Mouse (Mus musculus) cerebellum, adult 11 months (tissue): ENCODE measurements around the gene Tmem106c.

Source experiments
- DNase-seq: peaks from one replicate; pipeline ENCODE4 v3.0.0; 2022

Gene Tmem106c

DNA sequence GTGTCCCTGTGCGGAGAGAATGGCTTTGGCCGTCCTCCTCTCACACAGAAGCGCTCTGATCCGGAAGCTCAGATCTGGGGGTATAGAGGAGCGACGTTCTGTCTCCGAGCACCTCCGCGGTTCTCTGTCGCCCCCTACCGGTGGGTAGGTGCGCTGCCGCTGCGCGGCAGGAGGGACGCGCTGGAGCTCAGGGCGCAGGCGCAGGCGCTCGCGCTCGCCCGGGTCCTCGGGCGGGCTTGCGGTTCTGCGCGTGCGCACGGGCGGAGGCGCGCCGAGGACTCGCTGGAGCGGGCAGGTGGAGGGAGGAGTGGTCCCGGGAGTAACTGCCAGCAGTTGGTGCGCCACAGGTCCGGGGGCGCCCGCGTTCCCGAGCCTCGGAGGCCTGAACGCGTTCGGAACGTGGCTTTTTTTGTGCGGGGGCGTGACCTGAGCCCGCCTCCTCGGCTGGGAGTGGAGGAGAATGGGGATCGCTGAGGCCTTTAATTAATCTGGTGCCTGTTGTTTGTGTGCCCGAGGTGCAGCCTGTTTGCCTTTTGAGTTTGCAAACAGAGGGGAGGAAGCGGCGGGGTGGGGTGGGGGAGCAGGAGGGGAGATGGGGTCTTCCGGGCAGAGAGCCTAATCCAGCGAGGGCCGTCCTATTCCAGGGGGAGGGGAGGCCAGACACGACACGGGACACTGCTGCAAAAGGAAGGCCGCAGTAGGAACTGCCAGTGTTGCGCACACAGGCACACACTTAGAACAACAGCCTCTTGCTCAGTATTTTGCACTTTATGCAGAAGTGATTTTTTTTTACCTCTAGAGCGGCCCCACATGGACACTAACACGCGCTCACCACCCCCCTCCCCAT lies at the start of gene Tmem106c:
Gene Tmem106c, plus strand, starts transcription at position 212 of the 847 bp plus-strand sequence.
- peak; percentile 91 for DNase-seq

- no peak for DNase-seq
Measured at GRCm38 (mm10) chr15:97914331-97914747, 49.7 kb upstream of the Tmem106c start.

- no peak for DNase-seq
Measured at GRCm38 (mm10) chr15:97917994-97918393, 46.0 kb upstream of the Tmem106c start.

GRCm38 (mm10) chr15:97919217-97919616 lies 44.8 kb upstream of the Tmem106c start:
- DNase-seq: no peak

DNA sequence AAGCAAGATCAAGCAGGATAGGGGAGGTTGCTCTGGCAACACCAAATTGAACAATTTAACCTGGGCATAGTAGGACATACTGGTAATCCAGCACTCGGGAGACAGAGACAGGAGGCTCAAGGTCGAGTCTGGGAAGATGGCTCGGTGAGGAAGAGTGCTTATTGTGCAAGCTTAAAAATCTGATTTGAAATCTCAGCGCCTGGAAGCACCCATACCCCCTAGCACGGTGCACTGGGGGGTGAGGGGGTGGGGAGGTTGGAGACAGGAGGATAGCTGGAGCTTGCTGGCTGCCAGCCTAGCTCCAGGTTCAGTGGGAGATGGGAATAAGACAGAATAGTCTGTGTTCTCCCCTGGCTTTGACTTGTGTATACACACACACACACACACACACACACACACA lies 43.7 kb upstream of the Tmem106c start:
- no peak for DNase-seq

- no peak for DNase-seq
Measured at GRCm38 (mm10) chr15:97921796-97922195, 42.2 kb upstream of the Tmem106c start.

DNA sequence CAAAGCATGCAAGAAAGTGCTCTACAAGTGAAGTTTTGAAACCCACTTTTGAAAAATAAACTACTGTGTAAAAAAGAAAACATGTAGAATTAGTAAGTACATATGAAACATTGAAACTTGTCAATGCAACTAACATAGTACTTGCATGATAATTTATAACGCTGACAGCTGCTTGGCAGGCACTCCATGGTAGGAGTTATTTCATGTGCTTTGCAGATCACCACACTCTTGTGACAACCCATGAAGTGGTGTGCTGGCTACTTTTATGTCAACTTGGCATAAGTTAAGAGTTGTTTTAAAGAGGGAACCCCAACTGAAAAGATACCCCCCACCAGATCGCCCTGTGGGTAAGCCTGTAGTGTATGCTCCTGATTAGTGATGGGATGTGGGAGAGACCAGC lies 41.6 kb upstream of the Tmem106c start:
- no peak for DNase-seq

DNA sequence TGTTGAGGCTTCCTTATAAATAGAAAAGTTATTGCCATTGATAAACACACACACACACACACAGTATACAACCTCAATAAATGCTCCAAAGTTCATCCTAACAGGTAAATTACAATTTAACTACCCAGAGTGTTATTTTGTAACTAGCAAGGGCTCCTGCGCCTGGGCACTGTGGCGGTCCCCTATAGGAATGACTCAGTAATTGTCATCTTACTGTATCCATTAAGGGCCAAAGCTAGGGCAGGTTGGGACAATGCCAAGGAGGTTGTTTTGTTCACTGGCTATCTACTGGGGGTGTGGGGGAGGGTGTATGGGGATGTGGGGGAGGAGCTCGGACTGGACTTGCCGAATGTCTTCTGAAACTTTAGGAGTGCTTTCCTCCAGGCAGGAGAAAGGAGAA lies 37.0 kb upstream of the Tmem106c start:
- DNase-seq: no peak

DNA sequence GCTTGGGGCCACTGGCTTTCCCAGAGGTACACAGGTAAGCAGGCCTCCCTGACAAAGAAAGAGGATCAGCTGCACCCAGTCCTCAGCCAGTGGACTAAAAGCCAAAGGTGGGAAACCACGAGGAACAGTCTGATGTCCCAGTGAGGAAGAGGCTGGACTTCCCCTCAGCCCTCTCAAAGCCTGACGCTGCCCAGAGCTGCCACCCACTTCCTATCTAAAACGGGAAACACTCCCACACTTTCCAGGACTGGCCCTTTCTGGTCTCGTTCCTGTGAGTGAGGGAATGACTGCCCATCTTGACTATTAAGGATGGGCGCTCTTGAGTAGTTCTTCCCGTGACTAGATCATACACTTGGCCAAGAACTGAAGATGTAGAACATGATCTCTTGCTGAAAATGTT lies 36.2 kb upstream of the Tmem106c start:
- no peak for DNase-seq

DNA sequence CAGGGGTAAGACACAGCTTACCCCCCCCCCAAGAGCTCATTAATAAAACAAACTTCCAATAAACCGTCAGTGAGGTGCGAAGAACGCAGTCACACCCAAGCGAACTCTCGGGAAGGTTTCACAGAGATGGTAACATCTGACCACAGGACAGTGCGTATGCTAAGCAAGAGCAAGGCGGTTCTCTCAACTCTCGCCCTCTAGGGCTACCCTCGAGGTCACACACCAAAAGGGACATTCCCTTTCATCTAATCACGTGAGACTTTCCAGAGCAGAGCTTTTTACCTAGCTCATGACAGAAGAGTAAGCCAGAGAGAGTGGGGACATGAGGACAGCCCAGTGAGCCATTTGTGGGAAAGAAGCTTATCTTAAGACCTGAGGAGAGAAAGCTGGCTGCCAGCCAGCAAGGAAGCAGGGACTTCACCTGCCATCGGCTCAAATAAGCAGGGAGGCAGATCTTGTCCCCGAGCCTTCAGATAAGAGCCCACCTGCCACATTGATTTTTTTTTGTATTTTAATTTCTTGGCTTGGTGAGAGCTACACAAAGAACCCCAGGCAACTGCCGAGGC lies 34.7 kb upstream of the Tmem106c start:
- no peak for DNase-seq

DNA sequence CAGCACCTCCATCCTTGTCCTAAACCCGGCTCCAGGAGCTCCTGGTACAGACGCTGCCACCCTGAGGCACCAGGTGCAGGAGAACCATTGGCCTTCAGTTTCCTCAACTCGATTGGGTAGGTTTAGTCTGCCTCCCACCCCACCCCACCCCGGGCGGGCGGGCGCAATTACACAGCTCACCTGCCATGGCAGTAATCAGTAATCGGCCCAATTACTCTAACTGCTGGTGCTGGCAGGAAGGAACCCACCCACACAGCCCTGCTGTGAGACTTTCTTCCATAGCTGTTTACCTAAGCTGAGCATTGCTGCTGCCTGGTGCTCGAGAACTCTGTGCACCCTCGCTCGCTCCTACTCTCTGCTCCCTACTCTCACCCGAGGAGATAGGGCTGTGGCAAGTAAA lies 31.6 kb upstream of the Tmem106c start:
- no peak for DNase-seq

DNA sequence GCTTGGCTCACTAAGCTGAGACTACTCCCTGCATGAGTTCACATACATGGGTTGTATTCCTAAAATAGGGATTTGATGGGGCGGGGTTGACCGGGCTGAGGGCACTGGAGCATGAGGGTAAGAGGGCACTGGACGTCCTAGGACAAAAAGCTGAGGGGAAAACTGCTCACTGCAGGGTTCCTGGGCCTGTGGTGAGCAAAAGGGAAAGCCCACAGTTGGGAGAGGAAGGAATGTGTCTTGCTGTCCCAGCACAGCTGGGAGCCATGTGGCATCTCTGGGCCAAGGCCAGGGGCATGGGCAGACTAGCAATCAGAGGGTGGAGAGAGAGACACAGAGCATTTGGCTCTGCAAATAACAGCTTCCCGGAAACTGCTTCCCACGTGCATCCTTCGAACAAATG lies 25.4 kb upstream of the Tmem106c start:
- DNase-seq: no peak

DNA sequence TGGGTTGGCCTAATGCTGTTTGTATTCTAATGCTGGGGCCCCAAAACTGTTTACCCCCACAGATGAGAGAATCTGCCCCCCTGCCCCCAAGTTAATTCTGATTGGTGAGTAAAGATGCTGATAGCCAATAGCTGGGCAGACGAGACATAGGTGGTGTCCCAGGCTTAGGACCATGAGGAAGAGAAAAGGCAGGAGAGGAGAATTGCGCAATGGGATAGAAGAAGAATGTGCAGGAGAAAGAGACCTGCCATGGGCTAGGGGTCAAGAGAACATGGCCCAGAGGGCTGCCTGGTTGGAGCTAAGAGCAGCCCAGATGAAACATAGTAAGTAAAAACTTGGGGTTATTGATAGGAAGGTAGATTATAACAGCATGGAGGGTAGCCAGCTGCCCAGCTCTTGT lies 23.9 kb upstream of the Tmem106c start:
- no peak for DNase-seq

DNA sequence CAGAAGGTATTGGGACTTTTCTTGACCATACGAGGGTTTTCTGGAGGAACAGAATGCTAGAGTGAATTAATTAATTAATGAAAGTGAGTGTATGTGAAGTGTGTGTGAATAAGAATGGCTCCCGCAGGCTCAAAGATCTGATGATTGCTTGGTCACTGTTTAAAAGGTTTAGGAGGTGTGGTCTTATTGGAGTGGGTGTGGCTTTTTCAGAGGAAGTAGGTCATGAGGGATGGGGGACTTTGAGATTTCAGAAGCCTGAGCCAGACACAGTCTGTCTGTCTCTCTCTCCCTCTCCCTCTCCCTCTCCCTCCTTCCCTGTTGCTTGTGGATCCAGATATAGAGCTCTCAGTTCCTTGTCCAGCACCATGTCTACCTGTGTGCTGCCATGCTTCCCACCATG lies 22.7 kb upstream of the Tmem106c start:
- no peak for DNase-seq

- no peak for DNase-seq
Measured at GRCm38 (mm10) chr15:97942538-97942937, 21.5 kb upstream of the Tmem106c start.

- no peak for DNase-seq
Measured at GRCm38 (mm10) chr15:97943356-97943755, 20.6 kb upstream of the Tmem106c start.

DNA sequence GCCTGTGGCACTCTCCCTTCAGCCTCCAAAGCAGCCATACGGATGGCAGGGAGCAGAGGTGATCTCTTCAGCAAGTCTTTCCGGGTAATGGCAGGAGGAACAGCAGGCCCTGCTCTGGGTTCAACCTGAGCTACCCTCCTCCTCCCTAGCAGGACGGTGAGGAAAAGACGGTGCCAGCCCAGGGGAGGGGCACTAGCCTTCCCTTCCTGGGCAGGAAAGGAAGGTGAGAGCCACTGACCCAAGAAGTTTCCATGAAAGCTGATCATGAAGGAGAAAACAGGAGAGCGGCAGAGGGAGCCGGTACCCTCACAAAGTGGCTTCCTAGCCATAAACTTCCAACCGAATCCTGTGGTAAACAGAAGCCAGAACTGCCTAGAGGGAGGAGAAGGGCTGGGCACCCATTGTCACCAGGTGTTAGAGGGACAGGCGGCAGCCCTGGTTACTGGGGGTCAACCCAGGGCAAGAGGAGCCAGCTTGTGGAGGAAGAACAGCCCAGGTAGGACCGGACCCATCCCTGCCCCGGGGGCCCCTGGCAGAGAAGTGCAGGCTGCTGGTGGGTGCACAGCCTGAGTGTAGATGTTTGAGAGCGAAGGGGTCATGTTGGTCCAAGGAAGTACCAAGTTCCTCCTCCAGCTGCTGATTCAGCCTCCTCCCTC lies 19.0 kb upstream of the Tmem106c start:
- no peak for DNase-seq

DNA sequence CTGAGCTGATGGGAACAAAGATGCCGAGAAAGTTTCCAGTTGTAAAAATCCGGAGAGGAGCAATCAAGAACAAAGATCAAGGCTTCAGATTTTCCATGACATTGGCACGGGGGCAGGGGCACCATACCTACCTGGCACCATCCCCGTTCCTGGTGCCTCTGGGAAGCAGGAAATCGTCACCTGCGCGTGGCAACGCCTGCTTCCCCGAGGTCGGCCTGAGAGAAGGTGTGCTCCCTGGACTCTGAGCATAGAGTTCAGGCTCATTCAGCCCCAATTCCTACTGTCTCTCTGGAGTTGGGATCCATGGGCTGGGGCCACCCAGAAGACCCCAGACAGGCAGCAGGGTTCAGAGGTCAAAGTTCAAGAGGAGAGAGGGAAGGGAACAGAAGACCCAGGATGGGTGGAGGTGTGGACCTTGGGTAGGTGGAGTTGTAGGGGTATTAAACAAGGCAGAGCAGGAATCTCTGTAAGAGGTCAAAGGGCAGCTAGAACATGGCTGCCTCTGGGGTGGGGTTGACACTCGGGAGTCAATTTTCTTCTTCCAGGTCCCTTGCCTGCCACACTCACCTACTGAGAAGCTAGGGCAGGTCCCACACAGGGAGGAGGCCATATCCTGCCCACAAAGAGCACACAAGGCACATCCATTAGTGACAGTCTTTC lies 18.2 kb upstream of the Tmem106c start:
- no peak for DNase-seq

GRCm38 (mm10) chr15:97948720-97949119 lies 15.3 kb upstream of the Tmem106c start:
- no peak for DNase-seq

GRCm38 (mm10) chr15:97949706-97950105 lies 14.3 kb upstream of the Tmem106c start:
- no peak for DNase-seq

DNA sequence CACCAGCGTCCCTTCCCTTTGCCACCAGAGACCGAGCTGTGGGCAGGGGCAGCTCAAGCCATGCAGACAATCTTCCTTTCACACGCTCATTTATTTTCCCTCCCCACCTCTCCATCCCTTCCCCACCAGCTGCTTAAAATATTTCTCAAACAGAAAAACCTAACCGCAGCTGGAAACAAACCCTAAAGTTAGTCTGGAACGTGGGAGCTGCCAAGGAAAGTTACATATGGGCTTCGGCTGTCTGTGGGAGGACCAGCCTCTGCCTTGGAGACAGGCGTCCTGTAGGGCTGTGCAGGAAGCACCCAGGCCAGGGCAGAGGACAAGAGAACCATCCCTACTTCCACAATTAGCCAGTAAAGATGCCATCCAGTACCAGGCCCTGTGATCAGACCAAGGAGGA lies 13.8 kb upstream of the Tmem106c start:
- no peak for DNase-seq

GRCm38 (mm10) chr15:97952137-97952888 lies 11.7 kb upstream of the Tmem106c start:
- peak; percentile 27 for DNase-seq

DNA sequence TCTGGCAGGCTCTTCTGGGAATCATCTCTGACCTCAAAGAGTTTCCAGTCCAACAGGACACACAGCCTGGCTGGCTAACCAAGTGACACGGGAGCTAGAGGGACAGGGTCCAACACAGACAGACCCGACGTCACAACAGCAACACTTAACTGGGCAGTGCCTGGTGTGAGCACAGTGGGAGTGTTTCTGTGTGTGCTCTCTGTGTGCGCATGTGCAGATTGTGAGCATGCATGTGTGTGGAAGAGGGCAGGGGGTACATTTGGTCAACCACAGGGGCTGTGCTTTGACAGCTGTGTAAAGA lies 11.2 kb upstream of the Tmem106c start:
- DNase-seq: no peak
